Mouse (Mus musculus) forelimb bud, embryonic 11.5 days (tissue): ENCODE measurements around the gene Atp6v1c2.

Experiments used
- DNase-seq: peaks from one replicate; pipeline ENCODE4 v3.0.0-alpha.2; 2012; ENCODE audit warnings: low read depth, low spot score

The Atp6v1c2 gene

DNA sequence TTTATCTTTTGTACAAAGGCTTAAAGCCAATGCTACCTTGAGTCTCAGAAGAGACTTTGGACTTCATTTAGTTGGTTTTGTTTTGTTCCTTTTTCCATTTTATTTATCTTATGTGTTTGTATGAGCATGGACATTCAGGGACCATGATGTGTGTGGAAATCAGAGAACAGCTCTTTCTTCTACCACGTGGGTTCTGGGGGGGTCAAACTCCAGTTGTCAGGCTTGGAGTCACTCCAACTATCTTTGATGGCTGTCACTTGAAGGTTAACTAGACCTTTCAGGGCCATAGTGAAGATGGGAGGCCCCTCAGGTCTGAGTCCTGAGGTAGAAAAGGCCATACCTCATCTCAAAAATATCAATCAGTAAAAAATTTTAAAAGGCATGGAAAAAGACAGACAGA, 4.3 kb upstream of the Atp6v1c2 start:
- no peak for DNase-seq

DNA sequence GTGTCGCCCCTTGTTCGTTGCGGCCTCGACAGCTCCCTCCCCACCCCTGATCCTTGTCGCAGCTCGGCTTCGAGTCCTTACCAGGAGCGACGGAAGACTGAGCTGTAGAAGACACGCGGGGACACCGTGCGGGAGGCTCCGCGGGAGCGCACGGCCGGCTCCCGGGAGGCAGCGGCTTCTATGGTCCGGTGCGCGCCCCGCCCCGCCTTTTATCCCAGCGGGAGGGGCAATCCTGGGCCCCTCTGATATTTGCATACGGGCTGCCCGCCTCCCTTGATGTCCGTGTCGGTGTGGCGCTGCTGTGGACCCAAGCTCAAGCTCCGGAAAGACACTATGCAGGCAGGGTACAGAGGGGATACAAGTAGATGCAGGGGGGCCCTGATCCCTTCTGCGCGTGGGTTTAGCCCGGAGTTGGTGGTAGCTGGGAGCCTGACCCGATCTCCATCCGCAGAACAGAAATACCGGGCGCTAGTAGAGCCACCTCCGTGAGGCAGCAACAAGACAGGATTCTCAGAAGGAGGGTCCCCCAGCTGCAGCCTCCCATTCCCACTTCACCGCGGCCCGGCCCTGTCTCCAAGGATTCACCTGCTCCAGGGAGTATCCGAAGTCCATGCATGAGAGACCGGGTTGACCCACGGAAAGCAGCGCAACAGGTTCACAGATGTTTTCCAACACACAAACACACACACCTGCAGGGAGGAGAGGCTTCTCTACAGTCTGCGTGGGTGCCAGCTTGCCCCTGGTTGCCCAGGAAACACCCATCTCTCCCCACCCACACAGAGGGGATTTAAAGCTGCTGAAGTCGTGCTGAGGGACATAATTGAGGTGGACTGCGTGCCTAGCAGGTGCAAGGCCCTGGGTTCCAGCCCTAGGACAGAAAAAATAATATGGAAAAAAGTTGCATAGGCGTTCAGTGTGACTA, 4.3 kb downstream of the Atp6v1c2 start:
- DNase-seq: no peak

DNA sequence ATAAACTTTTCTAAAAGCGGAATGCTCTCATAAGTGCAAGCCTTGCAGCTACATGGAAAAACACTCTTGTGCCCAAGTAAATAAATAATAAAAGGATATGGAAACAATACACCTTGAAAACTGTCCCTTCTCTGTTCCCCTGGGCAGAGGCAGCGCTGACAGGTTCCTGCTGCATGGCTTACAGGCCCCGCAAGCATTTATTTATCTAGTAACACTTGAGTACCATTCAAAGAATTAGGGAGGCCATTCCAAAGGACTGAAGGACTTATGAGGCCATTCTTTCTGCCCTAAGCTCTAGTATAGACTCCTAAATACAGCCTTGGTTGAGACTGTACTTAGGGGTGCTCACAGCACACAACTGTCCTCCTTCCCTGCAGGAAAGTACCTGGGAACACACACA, 10.7 kb downstream of the Atp6v1c2 start:
- DNase-seq: no peak

DNA sequence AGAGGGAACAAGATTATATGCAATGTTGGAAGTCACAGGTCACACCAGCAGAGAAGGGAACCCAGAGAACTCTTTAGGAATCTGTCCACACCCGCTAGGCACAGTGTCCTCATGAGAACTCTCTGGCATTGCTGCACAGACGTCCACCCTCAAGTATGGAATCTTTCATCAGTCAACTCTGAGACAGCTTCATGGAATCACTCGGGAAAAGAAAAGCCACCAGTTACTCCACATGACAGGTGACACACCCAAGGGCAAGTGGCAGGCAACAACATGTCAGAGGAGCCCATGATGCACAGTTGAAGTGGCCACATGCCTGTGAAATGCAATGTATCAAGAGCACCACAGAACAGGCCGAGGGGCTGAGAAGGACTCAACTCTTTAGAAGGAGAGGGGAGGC, 11.2 kb downstream of the Atp6v1c2 start:
- DNase-seq: no peak

DNA sequence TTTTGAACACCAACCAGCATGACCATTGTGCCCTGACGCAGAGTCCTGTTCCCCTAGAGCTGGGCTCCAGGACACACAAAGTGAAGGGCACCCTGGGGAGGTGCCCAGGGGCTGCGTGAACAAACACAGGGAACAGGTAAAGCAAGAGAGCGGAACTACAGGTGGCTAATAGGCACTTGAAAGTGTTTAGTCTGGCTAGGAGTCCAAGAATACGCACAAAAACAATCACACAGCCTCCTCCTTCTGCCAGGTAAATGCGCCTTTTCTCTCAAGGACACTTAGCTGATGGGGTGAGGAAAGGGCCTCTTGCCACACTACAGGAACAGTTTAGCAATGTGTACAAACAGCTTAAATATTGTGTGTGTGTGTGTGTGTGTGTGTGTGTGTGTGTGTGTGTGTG, 13.1 kb downstream of the Atp6v1c2 start:
- DNase-seq: no peak

DNA sequence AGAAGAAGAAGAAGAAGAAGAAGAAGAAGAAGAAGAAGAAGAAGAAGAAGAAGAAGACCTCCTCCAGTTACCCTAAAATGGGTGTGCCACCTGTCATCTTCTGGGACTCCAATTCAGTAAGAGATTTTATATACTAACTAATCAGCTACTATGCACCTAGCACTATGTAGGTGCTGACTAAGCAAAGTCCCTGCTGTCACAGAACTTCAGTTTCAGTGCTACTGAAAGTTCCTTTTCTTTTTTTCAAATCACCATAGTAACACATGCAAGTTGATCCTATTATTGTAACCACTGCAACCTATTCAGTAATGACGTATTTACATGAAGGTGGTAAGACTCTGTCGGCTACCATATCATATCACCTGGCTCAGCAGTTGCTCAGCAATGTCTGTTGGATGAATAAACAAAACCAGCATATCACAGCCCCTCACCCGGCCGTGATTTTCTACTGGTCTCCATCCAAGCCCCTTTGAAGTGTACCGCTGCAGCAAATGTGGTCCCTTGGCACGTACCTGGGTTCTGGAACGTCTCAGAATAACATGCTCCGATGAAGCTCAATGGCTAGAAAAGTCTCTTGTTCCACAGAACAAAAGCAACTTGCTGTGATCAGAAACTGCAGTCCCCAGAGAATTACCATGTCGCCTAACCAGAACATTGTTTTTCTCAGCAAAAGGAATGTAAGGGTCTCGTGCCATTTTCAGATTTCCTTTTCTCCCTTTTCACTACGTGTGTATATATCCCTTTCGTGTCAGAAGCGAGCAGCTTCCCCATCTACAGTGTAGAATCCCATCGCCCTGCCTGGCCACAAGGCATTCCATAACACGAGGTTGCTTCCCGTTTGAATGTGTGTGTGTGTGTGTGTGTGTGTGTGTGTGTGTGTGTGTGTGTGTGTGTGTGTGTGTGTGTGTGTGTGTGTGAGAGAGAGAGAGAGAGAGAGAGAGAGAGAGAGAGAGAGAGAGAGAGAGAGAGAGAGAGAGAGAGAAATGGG, 18.0 kb downstream of the Atp6v1c2 start:
- DNase-seq: no peak

DNA sequence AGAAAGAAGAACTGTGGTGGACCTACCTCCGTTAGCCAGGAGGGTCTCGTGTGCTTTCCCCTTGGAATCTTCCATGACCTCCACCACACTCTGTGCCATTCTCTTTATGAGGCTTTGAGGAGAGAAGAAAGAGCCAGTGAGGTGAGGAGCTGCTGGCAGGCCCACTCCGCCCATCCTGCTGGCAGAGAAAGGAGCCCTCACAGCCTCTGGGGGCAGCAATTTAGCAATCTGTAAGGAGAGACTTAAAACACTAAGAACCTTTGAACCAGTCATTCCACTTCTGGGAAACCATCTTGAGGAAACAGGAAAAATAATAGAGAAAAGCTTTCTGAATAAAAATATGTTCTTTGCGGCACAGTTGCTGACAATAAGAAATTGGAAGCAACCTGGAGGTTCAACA, 20.9 kb downstream of the Atp6v1c2 start:
- no peak for DNase-seq

DNA sequence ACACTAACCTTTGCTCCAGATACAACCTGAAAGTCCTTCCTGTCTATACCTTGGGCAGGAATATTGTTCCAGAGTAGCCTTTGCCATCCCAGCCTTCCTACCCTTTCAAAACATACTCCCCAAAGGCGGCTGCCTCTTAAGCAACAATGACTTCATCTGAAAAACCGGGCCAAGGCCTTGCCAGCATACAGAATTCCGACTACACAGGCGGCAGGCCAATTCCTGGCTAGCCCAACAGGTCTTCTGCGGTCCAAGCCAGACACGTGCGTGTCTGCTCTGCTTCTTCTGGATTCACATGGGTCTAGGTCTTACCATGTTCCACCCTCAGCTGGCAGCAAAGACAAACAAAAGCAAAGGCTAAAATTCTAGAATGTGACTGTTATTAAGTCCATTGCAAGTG, 23.7 kb downstream of the Atp6v1c2 start:
- DNase-seq: no peak

DNA sequence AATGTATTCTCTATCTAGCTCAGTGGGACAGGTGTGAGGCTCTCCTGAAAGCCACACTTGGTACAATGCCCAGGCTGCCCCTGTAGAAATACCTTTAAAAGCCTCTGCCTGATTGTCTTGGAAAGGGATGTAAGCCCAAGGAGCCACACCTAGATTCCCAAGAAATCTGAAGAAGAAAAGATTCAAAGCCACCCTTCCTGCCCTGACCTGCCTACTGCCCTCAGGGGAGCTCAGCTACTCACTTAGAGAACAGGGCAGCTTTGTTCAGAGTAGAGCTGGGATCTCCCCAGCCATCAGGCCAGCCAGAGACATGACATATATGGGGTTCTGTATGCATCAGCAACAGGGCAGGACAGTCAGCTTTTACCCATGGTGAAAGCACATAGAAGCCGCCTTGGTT, 29.3 kb downstream of the Atp6v1c2 start:
- DNase-seq: no peak

DNA sequence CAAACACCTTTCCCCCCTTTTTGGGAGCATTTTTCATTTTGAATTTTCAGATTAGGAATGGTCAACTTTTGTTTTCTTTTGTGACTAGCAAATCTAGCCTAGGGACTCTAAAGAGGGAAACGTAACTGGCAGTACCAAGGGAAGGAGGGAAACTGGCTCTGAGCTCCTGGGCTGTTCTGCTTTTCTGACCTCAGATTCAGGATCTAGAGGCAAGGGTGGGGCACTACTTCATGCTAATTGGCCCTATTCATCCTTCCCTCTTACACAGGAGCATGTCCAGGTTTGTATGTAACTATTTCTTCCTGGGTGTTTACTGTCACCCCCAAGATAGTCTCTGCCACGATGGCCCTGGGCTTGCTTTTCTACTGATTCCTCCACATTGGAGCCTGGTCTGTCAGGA, 32.3 kb downstream of the Atp6v1c2 start:
- DNase-seq: no peak

DNA sequence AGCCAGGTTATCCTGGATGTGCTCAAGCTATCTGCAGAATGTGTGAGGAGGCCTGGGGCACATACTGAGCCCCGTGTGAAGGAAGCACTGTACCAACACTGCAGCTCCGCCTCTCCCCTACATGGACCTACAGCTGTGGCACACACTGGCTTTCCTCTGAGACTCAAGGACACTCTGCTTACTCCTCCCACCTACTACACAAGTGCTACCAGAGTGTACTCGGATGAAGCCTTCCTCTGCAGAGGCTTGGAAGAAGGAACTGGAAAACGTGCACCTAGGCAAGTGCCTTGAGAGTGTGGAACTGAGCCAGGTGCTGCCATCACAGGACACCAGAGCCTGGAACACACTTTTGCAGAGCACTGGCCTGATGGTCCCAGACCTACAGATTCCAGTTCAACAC, 38.6 kb downstream of the Atp6v1c2 start:
- no peak for DNase-seq

DNA sequence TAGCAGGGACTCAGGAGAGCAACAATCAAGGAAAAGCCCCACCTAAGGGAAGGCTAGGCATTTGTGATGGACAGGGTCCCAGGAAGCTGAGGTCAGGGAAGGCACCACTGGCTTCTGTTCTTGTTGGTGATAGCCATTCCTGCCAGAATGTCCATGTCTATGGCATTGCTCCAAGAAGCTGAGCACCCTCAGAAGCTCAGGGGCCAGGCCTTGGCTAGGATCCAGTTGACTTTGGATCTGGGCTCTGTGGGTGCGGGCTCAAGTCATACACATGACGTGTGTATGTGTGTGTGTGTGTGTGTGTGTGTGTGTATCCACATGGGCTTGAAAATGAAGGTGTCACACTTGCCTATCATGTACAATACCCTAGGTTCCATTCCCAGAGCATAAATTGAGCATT, 39.2 kb downstream of the Atp6v1c2 start:
- no peak for DNase-seq

DNA sequence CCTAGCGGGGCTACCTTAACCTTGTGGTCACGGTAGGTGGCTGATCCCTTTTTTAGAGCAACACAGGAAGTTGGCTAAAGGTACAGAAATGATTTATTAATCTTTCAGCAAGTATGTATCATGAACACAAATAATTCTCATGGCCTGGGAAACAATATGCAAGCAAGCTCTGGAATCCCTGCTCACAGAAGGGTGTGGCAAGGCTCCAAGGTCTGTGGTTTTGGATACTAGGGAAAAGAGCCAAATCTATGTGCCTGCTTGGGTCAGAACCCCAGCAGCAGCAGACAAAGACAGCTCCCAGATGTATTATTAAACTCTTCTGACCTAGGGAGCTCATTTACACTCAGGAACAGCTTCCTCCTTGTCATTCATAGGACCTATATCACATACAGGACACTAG, 40.1 kb downstream of the Atp6v1c2 start:
- DNase-seq: no peak

DNA sequence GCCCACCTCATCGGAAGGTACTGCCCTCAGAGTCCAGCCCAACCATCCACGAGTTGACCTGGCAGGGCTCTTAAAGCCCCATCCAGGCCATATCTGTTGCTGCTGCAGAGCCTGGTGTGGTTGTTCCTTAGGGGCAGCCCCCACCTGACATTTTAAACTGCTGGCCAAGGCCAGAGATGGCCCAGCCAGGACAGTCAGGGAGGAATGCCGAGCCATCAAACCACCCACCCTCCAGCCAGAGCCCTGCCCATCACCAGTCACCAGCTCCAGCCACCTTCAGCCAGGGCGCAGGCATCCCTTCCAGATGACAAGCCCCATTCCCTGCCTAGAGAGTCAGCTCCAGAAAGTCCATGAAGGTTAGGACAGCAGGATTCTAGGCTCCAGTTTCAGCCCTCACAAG, 40.7 kb downstream of the Atp6v1c2 start:
- no peak for DNase-seq

DNA sequence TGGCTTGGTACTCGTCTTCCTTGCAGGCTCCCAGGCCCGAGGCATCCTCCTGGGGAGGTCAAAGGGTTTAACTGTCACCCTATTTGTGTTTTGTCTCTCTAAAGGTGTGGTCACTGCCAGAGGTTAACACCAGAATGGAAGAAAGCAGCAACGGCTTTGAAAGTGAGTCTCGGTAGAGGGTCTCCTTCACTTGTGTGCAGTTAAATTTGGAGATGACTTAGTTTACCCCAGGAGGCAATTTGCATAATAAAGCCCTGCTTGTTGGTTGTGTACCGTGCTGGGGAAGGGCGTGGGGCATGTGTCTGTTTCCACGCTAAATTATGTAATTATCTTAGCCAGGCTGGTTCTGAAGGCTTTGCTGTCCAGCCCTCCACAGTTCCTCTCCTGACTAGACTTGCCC, 55.3 kb downstream of the Atp6v1c2 start:
- no peak for DNase-seq

DNA sequence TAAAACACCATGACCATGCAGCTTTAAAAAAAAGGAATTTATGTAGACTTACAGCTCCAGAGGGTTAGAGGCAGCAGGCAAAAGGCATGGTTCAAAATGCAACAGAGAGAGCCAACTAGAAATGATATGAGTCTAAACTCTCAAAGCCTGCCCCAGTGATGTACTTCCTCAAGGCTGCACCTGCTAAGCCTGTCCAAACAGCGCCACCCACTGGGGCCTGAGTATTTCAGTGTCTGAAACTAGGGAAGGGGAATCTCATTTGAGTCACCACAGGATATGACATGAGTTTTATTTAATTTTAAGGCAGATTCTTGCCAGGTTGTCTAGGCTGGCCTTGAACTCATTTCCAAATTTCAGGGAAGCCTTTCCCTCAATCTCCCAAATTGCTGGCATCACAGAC, 57.9 kb downstream of the Atp6v1c2 start:
- DNase-seq: no peak

DNA sequence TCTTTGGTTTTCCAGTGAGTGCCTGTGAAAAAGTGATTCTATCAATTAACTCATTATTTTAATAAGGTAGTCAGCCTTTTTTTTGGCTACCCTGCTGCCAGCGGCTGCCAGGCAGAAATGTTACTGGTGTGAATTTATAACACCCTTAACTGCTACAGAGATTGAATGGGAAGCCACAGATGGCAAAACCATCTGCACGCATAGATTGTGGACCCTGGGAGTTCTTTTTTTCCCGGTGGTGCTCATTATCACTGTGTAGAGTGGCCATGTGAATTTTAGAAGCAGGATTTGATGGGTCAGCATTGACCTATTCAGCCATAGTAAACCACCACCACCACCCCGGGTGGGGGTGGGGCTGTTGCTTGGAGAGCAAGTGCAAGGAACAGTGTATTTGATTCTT, 61.8 kb downstream of the Atp6v1c2 start:
- DNase-seq: no peak

DNA sequence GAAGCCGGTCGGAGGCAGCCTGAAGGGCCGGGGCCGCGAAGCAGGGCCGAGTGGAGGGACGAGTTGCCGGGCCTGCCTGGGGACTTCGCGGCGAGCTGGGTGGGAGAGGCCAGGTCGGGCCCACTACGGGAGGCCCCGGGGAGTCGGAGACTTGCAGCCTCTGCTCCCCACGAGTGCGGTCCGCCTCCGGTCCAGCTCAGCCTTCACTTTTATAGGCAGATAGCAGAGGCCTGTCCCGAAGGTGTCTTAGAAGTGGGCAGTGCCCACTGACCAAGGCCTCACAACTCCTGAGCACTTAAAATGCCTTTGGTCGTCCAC, 62.5 kb downstream of the Atp6v1c2 start:
- peak; percentile 18 for DNase-seq

DNA sequence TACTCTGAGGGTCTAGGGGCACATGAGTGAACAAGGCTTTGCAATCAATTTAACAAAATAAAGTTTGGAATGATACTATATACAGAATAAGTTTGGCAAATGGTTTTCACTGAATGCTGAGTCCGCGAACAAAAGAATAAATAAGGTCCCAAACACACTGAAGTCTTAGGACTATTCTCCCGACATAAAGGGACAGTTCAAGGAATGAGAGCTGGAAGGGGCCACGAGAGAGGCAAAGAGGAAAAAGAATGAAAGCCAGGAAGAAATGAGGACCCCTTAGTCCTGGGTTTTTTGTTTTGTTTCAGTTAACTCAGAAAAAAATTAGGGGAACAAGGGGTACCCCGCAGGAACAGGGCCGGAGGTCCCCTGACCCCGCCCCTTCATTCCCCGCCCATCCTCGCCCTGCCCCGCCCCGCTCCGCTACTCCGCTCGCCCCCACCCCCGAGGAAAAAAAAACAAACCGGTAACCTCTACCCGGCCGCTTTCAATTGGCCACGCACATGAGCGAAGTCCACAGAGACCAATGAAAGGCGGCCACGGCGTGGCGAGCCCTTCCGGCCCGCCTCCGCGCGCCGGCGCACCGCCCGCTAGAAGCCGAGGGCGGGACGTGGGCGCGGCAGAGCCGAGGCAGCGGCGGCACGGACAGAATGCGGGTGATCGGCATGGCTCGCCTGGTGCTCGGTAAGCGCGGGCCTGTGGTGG, 63.0 kb downstream of the Atp6v1c2 start, which contains the start of gene Pdia6:
Gene Pdia6 (plus strand): TSS at position 575 of the 702 bp plus-strand sequence.
- peak; percentile 96 for DNase-seq

DNA sequence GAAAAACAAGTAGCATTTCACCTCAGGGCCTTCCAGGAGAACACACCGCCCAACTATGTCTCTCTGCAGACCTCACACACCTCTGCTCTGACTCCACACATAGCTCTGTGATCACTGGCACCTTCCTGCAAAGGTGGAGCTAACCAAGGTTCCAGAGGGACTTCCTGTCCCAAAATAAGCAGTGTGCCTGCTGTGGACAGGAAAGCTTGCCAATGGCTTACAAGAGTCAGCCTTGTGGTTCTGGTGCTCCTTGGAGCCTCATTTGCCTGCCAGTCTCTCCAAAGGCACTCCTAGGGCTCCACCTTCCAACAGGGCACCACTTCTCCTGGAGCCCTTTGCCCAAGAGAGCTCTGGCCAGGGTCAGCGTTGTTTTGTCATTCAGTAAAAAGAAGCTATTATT, 64.3 kb downstream of the Atp6v1c2 start:
- DNase-seq: no peak

DNA sequence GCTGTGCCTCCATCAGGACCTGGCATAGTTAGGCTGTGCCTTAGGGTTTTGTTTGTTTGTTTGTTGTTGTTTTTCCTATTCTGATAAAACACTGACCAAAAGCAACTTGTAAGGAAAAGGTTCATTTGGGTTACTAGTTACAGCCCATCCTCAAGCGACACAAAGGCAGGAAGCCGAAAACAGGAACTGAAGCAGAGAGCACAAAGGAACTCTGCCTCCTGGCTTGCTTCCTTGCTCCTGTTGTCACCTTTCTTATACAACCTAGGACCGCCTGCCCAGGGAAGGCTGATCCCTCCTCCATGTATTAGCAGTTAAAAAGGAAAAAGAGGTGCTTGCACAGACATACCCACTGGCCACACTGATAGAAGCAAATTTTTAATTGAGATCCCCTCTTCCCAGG, 65.3 kb downstream of the Atp6v1c2 start:
- DNase-seq: no peak

DNA sequence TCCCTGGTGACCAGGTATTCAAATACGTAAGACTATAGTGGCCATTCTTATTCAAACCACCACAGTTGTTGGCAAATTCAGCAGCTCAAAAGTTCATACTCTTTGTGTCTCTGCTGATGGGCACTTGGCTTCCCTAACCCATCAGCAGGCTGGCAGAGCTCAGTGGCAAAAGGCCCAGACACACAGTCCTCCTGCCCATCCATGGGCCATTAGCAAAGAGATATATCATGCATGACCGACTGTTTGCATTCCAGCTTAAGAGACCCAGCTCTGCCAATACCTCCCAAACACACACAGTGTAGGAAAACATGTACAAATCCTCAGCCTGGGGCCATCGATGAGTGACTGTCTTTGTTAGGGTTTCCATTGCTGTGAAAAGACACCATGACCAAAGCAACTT, 68.2 kb downstream of the Atp6v1c2 start:
- DNase-seq: no peak
